Mouse (Mus musculus): Measurements from ENCODE around the gene Nr0b2.
A peak's percentile ranks its signal among the peaks of the same experiment; 100 is the strongest.

Nr0b2 gene

GRCm38 (mm10) chr4:133561622-133562021 is 8.4 kb downstream of the Nr0b2 start:
- DNase-seq (ENCODE audit: low spot score): no peak

GRCm38 (mm10) chr4:133563123-133563571 is 10.0 kb downstream of the Nr0b2 start:
- no peak for DNase-seq (ENCODE audit: low spot score)

- no peak for DNase-seq (ENCODE audit: low spot score)
These were observed 14.1 kb downstream of the Nr0b2 start for GRCm38 (mm10) chr4:133567251-133567650.

- DNase-seq (ENCODE audit: low spot score): no peak
These were observed 16.3 kb downstream of the Nr0b2 start for GRCm38 (mm10) chr4:133569291-133570065.

GRCm38 (mm10) chr4:133570066-133570466 is 16.9 kb downstream of the Nr0b2 start:
- DNase-seq (ENCODE audit: low spot score): no peak

- peak; percentile 80 for DNase-seq (ENCODE audit: low spot score)
These were observed 21.1 kb downstream of the Nr0b2 start, which contains the start of gene Gpatch3 for GRCm38 (mm10) chr4:133574070-133574842. Gene Gpatch3 (plus strand): TSS chr4:133574745.

GRCm38 (mm10) chr4:133574843-133575202 is 21.6 kb downstream of the Nr0b2 start:
- DNase-seq (ENCODE audit: low spot score): no peak

- DNase-seq (ENCODE audit: low spot score): no peak
These were observed 24.8 kb downstream of the Nr0b2 start for GRCm38 (mm10) chr4:133577983-133578382.

- DNase-seq (ENCODE audit: low spot score): no peak
These were observed 30.5 kb downstream of the Nr0b2 start for GRCm38 (mm10) chr4:133583690-133584058.

GRCm38 (mm10) chr4:133584059-133584951 is 31.1 kb downstream of the Nr0b2 start, which contains the start of gene Gpn2:
Gene Gpn2 (plus strand): TSS chr4:133584362.
- DNase-seq (ENCODE audit: low spot score): peak; percentile 35

- peak; percentile 22 for DNase-seq (ENCODE audit: low spot score)
These were observed 39.4 kb downstream of the Nr0b2 start for GRCm38 (mm10) chr4:133592570-133592969.

GRCm38 (mm10) chr4:133595538-133595937 is 42.4 kb downstream of the Nr0b2 start:
- no peak for DNase-seq (ENCODE audit: low spot score)

GRCm38 (mm10) chr4:133596084-133596483 is 42.9 kb downstream of the Nr0b2 start:
- no peak for DNase-seq (ENCODE audit: low spot score)

GRCm38 (mm10) chr4:133598616-133599015 is 45.4 kb downstream of the Nr0b2 start:
- DNase-seq (ENCODE audit: low spot score): no peak

GRCm38 (mm10) chr4:133599116-133599515 is 45.9 kb downstream of the Nr0b2 start:
- DNase-seq (ENCODE audit: low spot score): no peak

GRCm38 (mm10) chr4:133599571-133600073 is 46.4 kb downstream of the Nr0b2 start:
- peak; percentile 60 for DNase-seq (ENCODE audit: low spot score)

GRCm38 (mm10) chr4:133600306-133600705 is 47.1 kb downstream of the Nr0b2 start:
- no peak for DNase-seq (ENCODE audit: low spot score)

- DNase-seq (ENCODE audit: low spot score): no peak
These were observed 48.6 kb downstream of the Nr0b2 start, which contains the start of gene Sfn for GRCm38 (mm10) chr4:133601721-133602218. Gene Sfn (minus strand): TSS chr4:133602168.

GRCm38 (mm10) chr4:133603056-133603455 is 49.9 kb downstream of the Nr0b2 start:
- DNase-seq (ENCODE audit: low spot score): no peak

- DNase-seq (ENCODE audit: low spot score): no peak
These were observed 51.0 kb downstream of the Nr0b2 start for GRCm38 (mm10) chr4:133604175-133604574.

- DNase-seq (ENCODE audit: low spot score): no peak
These were observed 51.7 kb downstream of the Nr0b2 start for GRCm38 (mm10) chr4:133604856-133605255.

- no peak for DNase-seq (ENCODE audit: low spot score)
These were observed 52.2 kb downstream of the Nr0b2 start for GRCm38 (mm10) chr4:133605330-133605729.
